9 mouse cellular contexts compared by ENCODE assay signal in genomic region chr6:128399421-128400185, GRCm38 (mm10). TPM values are rescaled to one million over a fixed set of nuclear protein-coding genes. Genes with fewer than 3 reads are reported as not detected.
A peak's percentile ranks its signal among the peaks of the same experiment; 100 is the strongest.
DNase-seq lines count a peak whose midpoint lies in the region; ATAC-seq and TF ChIP-seq lines count a peak whose summit lies in the region.
"Had no signal": no experiment of that assay in that cellular context is flagged by ENCODE, and none has a peak within 500 bp of the region (broad histone marks: within the 10 kb centered on the region; RNA-seq: fewer than 3 reads in every experiment).

No protein-coding gene starts in this region.

- ATAC-seq in lung, embryonic 14.5 days (ENCODE audit: insufficient read depth): peak; percentile 91
- ATAC-seq in hindbrain, embryonic 13.5 days (ENCODE audit: low FRiP score): peak; percentile 86
- ATAC-seq in midbrain, embryonic 15.5 days (replicated peaks): peak; percentile 92

- H3K27ac ChIP-seq in lung, embryonic 14.5 days (ENCODE audit: low read depth): peak overlapping the region; percentile 3; the same call in 1 of the 2 replicates
- peak overlapping the region; percentile 48; the same call in 1 of the 2 replicates for H3K27ac ChIP-seq in embryonic facial prominence, embryonic 10.5 days (replicated peaks)
- H3K27ac ChIP-seq in hindbrain, embryonic 13.5 days: peak overlapping the region; percentile 78
- H3K27ac ChIP-seq in midbrain, embryonic 15.5 days: peak overlapping the region; percentile 76

- DNase-seq in lung, embryonic 14.5 days: peak; percentile 75
- no peak for DNase-seq in lung, adult 2 months
- peak; percentile 36 for DNase-seq in embryonic facial prominence, embryonic 10.5 days (ENCODE audit: low spot score)
- DNase-seq in left cerebral cortex, postnatal 25 days (ENCODE audit: low spot score in 2 of 2): peak; percentile 34 to 46
- DNase-seq in testis, postnatal 14 days (ENCODE audit: low spot score): peak; percentile 51
- no peak for DNase-seq in adipocyte (ENCODE audit: low spot score)

- no peak for TF ChIP-seq POLR2A in lung, adult 2 months (IDR thresholded peaks at IDR 0.05; ENCODE audit: borderline replicate concordance, extremely low read depth, low read depth, low read length)

- H3K9ac ChIP-seq in lung, embryonic 14.5 days: peak overlapping the region; percentile 21
- H3K9ac ChIP-seq in hindbrain, embryonic 13.5 days: peak overlapping the region; percentile 51
- peak overlapping the region; percentile 41 for H3K9ac ChIP-seq in midbrain, embryonic 15.5 days

- no peaks in the 10 kb centered on the region for H3K36me3 ChIP-seq in lung, embryonic 14.5 days (ENCODE audit: insufficient read depth)
- H3K36me3 ChIP-seq in embryonic facial prominence, embryonic 10.5 days (replicated peaks): no peaks in the 10 kb centered on the region
- 0 out of 2 replicates have a peak, but pooled peaks cover 2% of the 10 kb centered on the region for H3K36me3 ChIP-seq in hindbrain, embryonic 13.5 days
- no peaks in the 10 kb centered on the region for H3K36me3 ChIP-seq in midbrain, embryonic 15.5 days (replicated peaks)

- H3K27me3 ChIP-seq in lung, embryonic 14.5 days (ENCODE audit: insufficient read depth, low read length): no peaks in the 10 kb centered on the region
- no peaks in the 10 kb centered on the region for H3K27me3 ChIP-seq in embryonic facial prominence, embryonic 10.5 days (replicated peaks; ENCODE audit: low read depth, poor library complexity, severe bottlenecking)
- no peaks in the 10 kb centered on the region for H3K27me3 ChIP-seq in hindbrain, embryonic 13.5 days
- no peaks in the 10 kb centered on the region for H3K27me3 ChIP-seq in midbrain, embryonic 15.5 days (replicated peaks)

- intact Hi-C loops in left cerebral cortex, postnatal 25 days (cut with DNase I): no loop called here

- H3K9me3 ChIP-seq in lung, embryonic 14.5 days (ENCODE audit: low read depth, low read length): no peaks in the 10 kb centered on the region
- H3K9me3 ChIP-seq in embryonic facial prominence, embryonic 10.5 days: no peaks in the 10 kb centered on the region
- H3K9me3 ChIP-seq in hindbrain, embryonic 13.5 days: no peaks in the 10 kb centered on the region
- no peaks in the 10 kb centered on the region for H3K9me3 ChIP-seq in midbrain, embryonic 15.5 days

- no peaks in the 10 kb centered on the region for H3K4me1 ChIP-seq in lung, embryonic 14.5 days (ENCODE audit: insufficient read depth)
- no peaks in the 10 kb centered on the region for H3K4me1 ChIP-seq in lung, adult 2 months (ENCODE audit: control insufficient read depth, insufficient read depth, low read length)
- H3K4me1 ChIP-seq in embryonic facial prominence, embryonic 10.5 days: peaks cover 10% of the 10 kb centered on the region
- peaks cover 25% of the 10 kb centered on the region for H3K4me1 ChIP-seq in hindbrain, embryonic 13.5 days (replicated peaks)
- H3K4me1 ChIP-seq in midbrain, embryonic 15.5 days: peaks cover 28% of the 10 kb centered on the region

- H3K4me2 ChIP-seq in lung, embryonic 14.5 days: peak overlapping the region; percentile 61
- peak overlapping the region; percentile 47 for H3K4me2 ChIP-seq in hindbrain, embryonic 13.5 days
- peak overlapping the region; percentile 46 for H3K4me2 ChIP-seq in midbrain, embryonic 15.5 days

- peak; percentile 12; the same call in 1 of the 2 replicates for TF ChIP-seq CTCF in lung, embryonic 14.5 days (IDR thresholded peaks at IDR 0.05; ENCODE audit: low read depth)
- no peak for TF ChIP-seq CTCF in lung, adult 2 months (IDR thresholded peaks at IDR 0.05; ENCODE audit: insufficient read depth, low read length)

- peak overlapping the region; percentile 22 for H3K4me3 ChIP-seq in lung, embryonic 14.5 days (ENCODE audit: low read depth, low read length)
- H3K4me3 ChIP-seq in lung, adult 2 months (replicated peaks; ENCODE audit: extremely low read depth, low read depth, low read length): no peak overlapping the region
- peak overlapping the region; percentile 28; the same call in 1 of the 2 replicates for H3K4me3 ChIP-seq in embryonic facial prominence, embryonic 10.5 days
- H3K4me3 ChIP-seq in hindbrain, embryonic 13.5 days: peak overlapping the region; percentile 20
- peak overlapping the region; percentile 25 for H3K4me3 ChIP-seq in midbrain, embryonic 15.5 days

- 32% methylated on average over 21 of the region's 21 CpGs for WGBS in lung, embryonic 14.5 days
- WGBS in lung, adult 2 months: 29% methylated on average over 21 of the region's 21 CpGs
- 55% methylated on average over 21 of the region's 21 CpGs for WGBS in embryonic facial prominence, embryonic 10.5 days
- 45% methylated on average over 20 of the region's 21 CpGs for WGBS in hindbrain, embryonic 13.5 days
- 39% methylated on average over 18 of the region's 21 CpGs for WGBS in midbrain, embryonic 15.5 days

RNA-seq across cellular contexts. Expression of gene Nrip2, which starts 0.5 kb away (rescaled TPM):
- polyA plus RNA-seq in lung, embryonic 14.5 days (2014; fragmentation: Nextera tagmentation; extraction: Ambion mirVana): 3.4 and 4.3 TPM in 2 replicates
- polyA plus RNA-seq in lung, adult 2 months (2012; rRNA removed): 0.31 and 0.45 TPM in 2 replicates
- 2.0 and 2.2 TPM in 2 replicates for polyA plus RNA-seq in embryonic facial prominence, embryonic 10.5 days (2016; fragmentation: Nextera tagmentation; extraction: Ambion mirVana)
- 8.1 and 9.5 TPM in 2 replicates for polyA plus RNA-seq in hindbrain, embryonic 13.5 days (2015; fragmentation: Nextera tagmentation; extraction: Ambion mirVana)
- total RNA-seq in left cerebral cortex, postnatal 25 days (2021): 1 to 10 TPM; 9.9 to 10.0 TPM
- polyA plus RNA-seq in midbrain, embryonic 15.5 days (2015; fragmentation: Nextera tagmentation; extraction: Ambion mirVana): 11.2 and 12.9 TPM in 2 replicates

RNA-seq across cellular contexts. Expression of gene Gm44596, which starts 24.3 kb away (rescaled TPM):
- not detected in 2 replicates for polyA plus RNA-seq in lung, embryonic 14.5 days (2014; fragmentation: Nextera tagmentation; extraction: Ambion mirVana)
- not detected in 2 replicates for polyA plus RNA-seq in lung, adult 2 months (2012; rRNA removed)
- polyA plus RNA-seq in embryonic facial prominence, embryonic 10.5 days (2016; fragmentation: Nextera tagmentation; extraction: Ambion mirVana): not detected in 2 replicates
- not detected in 2 replicates for polyA plus RNA-seq in hindbrain, embryonic 13.5 days (2015; fragmentation: Nextera tagmentation; extraction: Ambion mirVana)
- not detected for total RNA-seq in left cerebral cortex, postnatal 25 days (2021)
- not detected in 2 replicates for polyA plus RNA-seq in midbrain, embryonic 15.5 days (2015; fragmentation: Nextera tagmentation; extraction: Ambion mirVana)
- polyA plus RNA-seq: testis, adult 2 months had no signal

RNA-seq across cellular contexts. Expression of gene Tex52, which starts 24.3 kb away (rescaled TPM):
- 0.21 and 0.35 TPM in 2 replicates for polyA plus RNA-seq in lung, embryonic 14.5 days (2014; fragmentation: Nextera tagmentation; extraction: Ambion mirVana)
- 0.10 and 0.18 TPM in 2 replicates for polyA plus RNA-seq in lung, adult 2 months (2012; rRNA removed)
- 0.18 and 0.55 TPM in 2 replicates for polyA plus RNA-seq in embryonic facial prominence, embryonic 10.5 days (2016; fragmentation: Nextera tagmentation; extraction: Ambion mirVana)
- 0.47 and 0.70 TPM in 2 replicates for polyA plus RNA-seq in hindbrain, embryonic 13.5 days (2015; fragmentation: Nextera tagmentation; extraction: Ambion mirVana)
- under 1 TPM; 0.64 to 0.82 TPM for total RNA-seq in left cerebral cortex, postnatal 25 days (2021)
- 1.0 and 1.1 TPM in 2 replicates for polyA plus RNA-seq in midbrain, embryonic 15.5 days (2015; fragmentation: Nextera tagmentation; extraction: Ambion mirVana)

RNA-seq across cellular contexts. Expression of gene Itfg2, which starts 25.1 kb away (rescaled TPM):
- 32.6 and 41.4 TPM in 2 replicates for polyA plus RNA-seq in lung, embryonic 14.5 days (2014; fragmentation: Nextera tagmentation; extraction: Ambion mirVana)
- polyA plus RNA-seq in lung, adult 2 months (2012; rRNA removed): 22.6 and 31.5 TPM in 2 replicates
- 39.0 and 43.7 TPM in 2 replicates for polyA plus RNA-seq in embryonic facial prominence, embryonic 10.5 days (2016; fragmentation: Nextera tagmentation; extraction: Ambion mirVana)
- 41.7 and 46.0 TPM in 2 replicates for polyA plus RNA-seq in hindbrain, embryonic 13.5 days (2015; fragmentation: Nextera tagmentation; extraction: Ambion mirVana)
- total RNA-seq in left cerebral cortex, postnatal 25 days (2021): 10 to 100 TPM; 25.0 to 30.9 TPM
- polyA plus RNA-seq in midbrain, embryonic 15.5 days (2015; fragmentation: Nextera tagmentation; extraction: Ambion mirVana): 50.7 and 51.4 TPM in 2 replicates

RNA-seq across cellular contexts. Expression of gene Foxm1, which starts 36.8 kb away (rescaled TPM):
- 55.0 and 56.7 TPM in 2 replicates for polyA plus RNA-seq in lung, embryonic 14.5 days (2014; fragmentation: Nextera tagmentation; extraction: Ambion mirVana)
- 3.0 and 5.5 TPM in 2 replicates for polyA plus RNA-seq in lung, adult 2 months (2012; rRNA removed)
- 63.0 and 68.7 TPM in 2 replicates for polyA plus RNA-seq in embryonic facial prominence, embryonic 10.5 days (2016; fragmentation: Nextera tagmentation; extraction: Ambion mirVana)
- polyA plus RNA-seq in hindbrain, embryonic 13.5 days (2015; fragmentation: Nextera tagmentation; extraction: Ambion mirVana): 8.7 and 9.6 TPM in 2 replicates
- total RNA-seq in left cerebral cortex, postnatal 25 days (2021): 1 to 10 TPM; 1.3 to 2.1 TPM
- 5.7 and 7.6 TPM in 2 replicates for polyA plus RNA-seq in midbrain, embryonic 15.5 days (2015; fragmentation: Nextera tagmentation; extraction: Ambion mirVana)

Comparison
In these comparisons a context has a peak if more than half of its experiments do, and no peak if none do; other contexts are left out.
1. DNase-seq: peak in lung, embryonic 14.5 days (single experiment), embryonic facial prominence, embryonic 10.5 days (single experiment), left cerebral cortex, postnatal 25 days (2 of 2) and testis, postnatal 14 days (single experiment); none in lung, adult 2 months (single experiment) and adipocyte (single experiment).
2. H3K27ac ChIP-seq: peak in every context shown above with its lines; median percentile 78 in hindbrain, embryonic 13.5 days; 76 in midbrain, embryonic 15.5 days; 48 in embryonic facial prominence, embryonic 10.5 days; 3 in lung, embryonic 14.5 days.
3. Peak in every context shown above with its lines, with median percentiles within 50 percentile points of each other: ATAC-seq, H3K4me2 ChIP-seq and H3K9ac ChIP-seq.